Mouse (Mus musculus) Patski (cell line): ENCODE data around the gene Gstk1. TPM values are rescaled to one million over a fixed set of nuclear protein-coding genes. Genes with fewer than 3 reads are reported as not detected.

Experiments used
- ATAC-seq: fragments of 100-300 bp; one replicate; pipeline ENCODE4 v1.8.0; 2021
- CTCF ChIA-PET: fragments of 350-600 bp; sonication (Branson Sonifier 250); formaldehyde crosslinking; loops from one replicate; lab custom pipeline; 2022; ENCODE audit warnings: inconsistent platforms; lab: Charles Lee
- POLR2A ChIA-PET: fragments of 350-600 bp; sonication (Branson Sonifier 250); formaldehyde crosslinking; loops from one replicate; lab custom pipeline; 2022; ENCODE audit warnings: antibody characterized with exemption, inconsistent platforms; lab: Charles Lee
- DNase-seq: peaks from one replicate; pipeline ENCODE4 v3.0.0-alpha.2; 2011; ENCODE audit warnings: low read depth, low spot score
- H3K27me3 ChIP-seq: fragments of 371-371 bp; one replicate; pipeline ENCODE4 v1.5.1; 2021
- CTCF ChIP-seq: fragments of 100-300 bp; IDR thresholded peaks from one replicate; pipeline ENCODE4 v1.5.1; 2021
- in situ Hi-C: fragments of 300-500 bp; cut with MboI; formaldehyde crosslinking; loops from 3 replicates; pipeline ENCODE4 v1.11.1; 2018; ENCODE audit warnings: low pct_unique_long_range_greater_than_20kb, mixed read lengths
- polyA plus RNA-seq: library from polyadenylated mRNA; unstranded; gene quantifications from one replicate; pipeline ENCODE4 v1.2.3, GENCODE M21; 2021

Gstk1 gene
- polyA plus RNA-seq, 1 experiment from 2014 or later = 52.2 TPM

- H3K27me3 ChIP-seq = no peaks in the 10 kb centered on the region
- DNase-seq (no peak), ATAC-seq (no peak)
- ChIA-PET POLR2A (interaction anchor here (0.5 to 0.7 kb wide), 2 partner anchors 19 to 191 kb away, joined by 3 read pairs; no protein-coding TSS in a partner anchor), CTCF (interaction anchor here (1.6 to 2.4 kb wide), 2 partner anchors 8 to 38 kb away, joined by 3 to 12 read pairs; no protein-coding TSS in a partner anchor)
- in situ Hi-C loops = loop anchor here (10.0 to 25.0 kb wide), 2 partner anchors 419 to 1022 kb away; no protein-coding TSS in a partner anchor
- TF ChIP-seq CTCF = no peak
Measured at GRCm38 (mm10) chr6:42265391-42266330, 19.9 kb downstream of the Gstk1 start.

- no peaks in the 10 kb centered on the region for H3K27me3 ChIP-seq
- POLR2A ChIA-PET = no interaction called here
- no peak for DNase-seq
- CTCF ChIA-PET = interaction anchor here (1.2 to 1.9 kb wide), 2 partner anchors 24 to 54 kb away, joined by 6 to 7 read pairs; partner anchors contain the start of gene Fam131b
- in situ Hi-C loops = loop anchor here (25.0 kb wide), 1 partner anchor 1016 kb away; no protein-coding TSS in a partner anchor
- no peak for TF ChIP-seq CTCF
- ATAC-seq = no peak
Measured at GRCm38 (mm10) chr6:42270817-42271216, 25.1 kb downstream of the Gstk1 start.

- in situ Hi-C loops = no loop called here
- POLR2A ChIA-PET = no interaction called here
Measured at GRCm38 (mm10) chr6:42276151-42276550, 30.4 kb downstream of the Gstk1 start.

GRCm38 (mm10) chr6:42282865-42283528 is 37.3 kb downstream of the Gstk1 start:
- ChIA-PET CTCF (interaction anchor here (0.9 to 1.5 kb wide), 3 partner anchors 12 to 65 kb away, joined by 3 to 6 read pairs (median 3); no protein-coding TSS in a partner anchor), POLR2A (interaction anchor here (0.6 kb wide), 1 partner anchor 40 kb away, joined by 6 read pairs; no protein-coding TSS in a partner anchor)
- in situ Hi-C loops = no loop called here
- TF ChIP-seq CTCF = no peak
- H3K27me3 ChIP-seq = no peaks in the 10 kb centered on the region
- no peak for DNase-seq
- no peak for ATAC-seq

More at GRCm38 (mm10) chr6:42276151-42276550, 30.4 kb downstream of the Gstk1 start:
- no peaks in the 10 kb centered on the region for H3K27me3 ChIP-seq
- DNase-seq (no peak), ATAC-seq (no peak)
- CTCF ChIA-PET = interaction anchor here (0.8 to 3.3 kb wide), 4 partner anchors 11 to 73 kb away, joined by 3 to 14 read pairs (median 4); partner anchors contain the start of genes Clcn1 and Zyx
- no peak for TF ChIP-seq CTCF

- DNase-seq (no peak), ATAC-seq (no peak)
- H3K27me3 ChIP-seq = no peaks in the 10 kb centered on the region
- CTCF ChIA-PET = interaction anchor here (1.1 to 3.3 kb wide), 5 partner anchors 9 to 39 kb away, joined by 3 to 14 read pairs (median 8); no protein-coding TSS in a partner anchor
- POLR2A ChIA-PET = interaction anchor here (0.6 to 0.8 kb wide), 3 partner anchors 13 to 919 kb away, joined by 3 read pairs; no protein-coding TSS in a partner anchor
- TF ChIP-seq CTCF = no peak
- in situ Hi-C loops = no loop called here
Measured at GRCm38 (mm10) chr6:42286448-42286847, 40.7 kb downstream of the Gstk1 start, which contains the start of gene Clcn1. TSS of gene Clcn1 (plus strand) at chr6:42286685.

GRCm38 (mm10) chr6:42287562-42287961 is 41.8 kb downstream of the Gstk1 start:
- ChIA-PET CTCF (interaction anchor here (1.1 to 3.3 kb wide), 5 partner anchors 11 to 38 kb away, joined by 3 to 14 read pairs (median 4); no protein-coding TSS in a partner anchor), POLR2A (no interaction called here)
- H3K27me3 ChIP-seq = no peaks in the 10 kb centered on the region
- DNase-seq = no peak
- in situ Hi-C loops = no loop called here
- no peak for ATAC-seq
- no peak for TF ChIP-seq CTCF

- DNase-seq (no peak), ATAC-seq (no peak)
- POLR2A ChIA-PET = interaction anchor here (0.6 kb wide), 1 partner anchor 210 kb away, joined by 5 read pairs; no protein-coding TSS in a partner anchor
- H3K27me3 ChIP-seq = no peaks in the 10 kb centered on the region
- CTCF ChIA-PET = interaction anchor here (2.4 kb wide), 1 partner anchor 15 kb away, joined by 7 read pairs; no protein-coding TSS in a partner anchor
- in situ Hi-C loops = no loop called here
- no peak for TF ChIP-seq CTCF
Measured at GRCm38 (mm10) chr6:42293327-42293726, 47.6 kb downstream of the Gstk1 start.

- TF ChIP-seq CTCF = no peak
- ChIA-PET CTCF (interaction anchor here (0.8 to 2.6 kb wide), 6 partner anchors 10 to 288 kb away, joined by 3 to 8 read pairs (median 6); no protein-coding TSS in a partner anchor), POLR2A (interaction anchor here (0.9 to 1.0 kb wide), 2 partner anchors 27 to 31 kb away, joined by 3 to 4 read pairs; partner anchors contain the start of gene Casp2)
- DNase-seq (peak; percentile 55), ATAC-seq (peak; percentile 94)
- in situ Hi-C loops = no loop called here
- no peaks in the 10 kb centered on the region for H3K27me3 ChIP-seq
Measured at GRCm38 (mm10) chr6:42295549-42296094, 49.9 kb downstream of the Gstk1 start.

GRCm38 (mm10) chr6:42299362-42299761 is 53.6 kb downstream of the Gstk1 start:
- DNase-seq (no peak), ATAC-seq (peak; percentile 8)
- in situ Hi-C loops = no loop called here
- H3K27me3 ChIP-seq = no peaks in the 10 kb centered on the region
- CTCF ChIA-PET = interaction anchor here (1.2 to 2.1 kb wide), 3 partner anchors 10 to 18 kb away, joined by 3 to 10 read pairs (median 5); no protein-coding TSS in a partner anchor
- POLR2A ChIA-PET = interaction anchor here (0.9 kb wide), 1 partner anchor 13 kb away, joined by 3 read pairs; the partner anchor contains the start of gene Clcn1
- no peak for TF ChIP-seq CTCF

Other genes with a start within 250 kb of the Gstk1 start
- not detected for gene Sva, start 207.5 kb upstream of the Gstk1 start, polyA plus RNA-seq
- not detected for gene Tas2r139, start 105.0 kb upstream of the Gstk1 start, polyA plus RNA-seq
- gene Tas2r144, start 30.6 kb upstream of the Gstk1 start, polyA plus RNA-seq = not detected
- 0.12 TPM for gene Tmem139, start 16.0 kb downstream of the Gstk1 start, polyA plus RNA-seq
- 19.8 TPM for gene Casp2, start 19.1 kb downstream of the Gstk1 start, polyA plus RNA-seq
- 0.21 TPM for gene Clcn1, start 40.8 kb downstream of the Gstk1 start, polyA plus RNA-seq
- gene Fam131b, start 78.7 kb downstream of the Gstk1 start, polyA plus RNA-seq = 0.89 TPM
- gene Zyx, start 103.7 kb downstream of the Gstk1 start, polyA plus RNA-seq = 336 TPM
- gene Epha1, start 127.3 kb downstream of the Gstk1 start, polyA plus RNA-seq = 0.27 TPM
- gene Tas2r143, start 154.3 kb downstream of the Gstk1 start, polyA plus RNA-seq = not detected
- gene Tas2r135, start 159.5 kb downstream of the Gstk1 start, polyA plus RNA-seq = not detected
- not detected for gene Tas2r126, start 188.6 kb downstream of the Gstk1 start, polyA plus RNA-seq
- not detected for gene Olfr458, start 219.3 kb downstream of the Gstk1 start, polyA plus RNA-seq
- not detected for gene Olfr457, start 230.4 kb downstream of the Gstk1 start, polyA plus RNA-seq
- gene Olfr456, start 241.3 kb downstream of the Gstk1 start, polyA plus RNA-seq = not detected